Mouse (Mus musculus) ZHBTc4 (cell line): Measurements from ENCODE around the gene Apba1.
A peak's percentile ranks its signal among the peaks of the same experiment; 100 is the strongest.

Experiments used
- DNase-seq: peaks from one replicate; pipeline ENCODE4 v3.0.0-alpha.2; 2011; ENCODE audit warnings: low read depth, low spot score

Gene Apba1

DNA sequence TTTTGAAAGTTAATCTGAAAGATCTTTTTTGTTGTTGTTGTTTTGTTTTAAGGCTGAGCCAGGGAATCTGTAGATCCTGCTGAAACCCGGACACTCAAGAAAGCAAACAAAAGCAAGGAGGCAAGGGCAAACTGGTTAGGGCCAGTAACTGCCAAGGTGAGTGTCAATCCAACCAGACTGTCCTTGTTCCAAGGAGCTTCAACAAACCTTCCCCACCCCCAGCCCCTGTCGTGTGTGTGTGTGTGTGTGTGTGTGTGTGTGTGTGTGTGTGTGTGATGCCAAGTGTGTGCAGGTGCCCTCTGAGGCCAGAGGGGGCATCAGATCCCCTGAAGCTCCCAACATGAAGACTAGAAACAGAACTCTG is 210.2 kb downstream of the Apba1 start:
- DNase-seq: peak; percentile 90

DNA sequence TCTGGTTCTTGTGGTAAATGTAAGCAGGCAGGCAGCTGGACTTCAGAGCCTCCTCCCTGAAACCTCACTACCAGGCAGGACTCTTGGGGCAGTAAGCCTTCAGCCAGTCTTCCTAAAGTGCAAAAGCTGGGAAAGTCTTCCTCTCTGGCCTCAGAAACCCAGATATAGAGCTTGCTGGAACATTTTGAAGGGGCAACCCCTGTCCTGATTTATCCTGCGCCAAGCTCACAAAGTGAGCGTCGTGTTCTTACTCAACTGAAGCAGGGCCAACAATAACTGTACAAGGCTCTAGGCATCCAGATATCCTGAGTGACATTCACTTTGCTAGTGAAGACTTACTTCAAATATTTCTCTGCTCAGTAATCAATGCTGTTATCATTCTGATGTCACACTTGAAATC is 211.7 kb downstream of the Apba1 start:
- DNase-seq: no peak

DNA sequence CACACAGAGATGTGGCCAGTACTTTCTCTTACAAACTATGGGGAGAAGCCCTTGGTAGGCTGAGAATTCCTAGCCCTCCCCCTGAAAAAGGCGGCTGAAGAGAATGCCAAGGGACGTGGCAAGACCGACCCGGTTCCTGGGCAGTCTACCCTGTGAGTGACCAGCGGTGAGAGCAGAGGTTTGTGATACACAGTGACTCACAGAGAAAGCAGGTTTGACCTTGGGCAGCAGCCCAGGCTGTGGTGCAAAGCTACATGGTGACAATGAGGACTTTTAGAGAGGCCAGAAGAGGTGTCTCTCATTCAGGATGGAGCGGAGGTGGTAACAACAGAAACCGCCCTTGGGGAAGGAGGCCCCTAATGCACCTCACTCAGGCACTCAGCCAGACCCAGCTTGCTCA is 212.7 kb downstream of the Apba1 start:
- no peak for DNase-seq

DNA sequence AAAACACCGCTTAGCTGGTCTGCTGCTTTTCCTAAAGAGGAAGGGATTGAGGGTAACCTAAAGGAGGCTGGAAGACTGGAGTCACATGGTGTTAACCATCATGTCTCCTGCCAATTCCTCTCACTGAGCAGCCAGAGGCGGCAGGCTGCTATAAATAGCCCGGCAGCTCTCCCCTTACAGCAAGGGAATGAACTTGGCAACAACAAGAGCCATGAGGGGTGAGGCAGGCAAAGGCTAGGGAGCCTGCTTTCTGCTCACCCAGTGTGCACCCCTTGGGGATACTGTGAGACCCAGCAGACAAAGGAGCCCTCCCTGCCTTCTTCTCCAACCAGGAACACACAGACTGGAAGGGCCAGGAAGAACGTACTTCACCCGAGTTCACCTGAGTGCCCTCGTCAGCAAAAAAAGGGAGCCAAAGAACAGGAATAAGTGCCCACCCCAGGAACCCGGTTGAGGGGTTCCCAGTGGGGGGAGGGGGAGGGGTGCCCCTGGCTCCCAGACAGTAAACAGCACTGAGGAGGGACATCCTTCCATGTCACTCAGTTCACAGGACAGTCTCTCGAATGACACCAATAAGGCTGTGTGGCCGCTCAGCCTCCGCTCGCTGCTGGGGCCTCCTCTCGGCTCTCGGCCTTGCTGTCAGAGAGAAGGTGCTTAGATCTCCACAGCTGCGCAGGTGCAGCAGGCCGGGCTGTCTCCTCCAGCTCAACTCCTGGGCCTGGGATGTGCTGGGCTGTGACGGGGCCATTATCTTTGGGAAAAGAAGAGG is 214.4 kb downstream of the Apba1 start:
- peak; percentile 26 for DNase-seq

DNA sequence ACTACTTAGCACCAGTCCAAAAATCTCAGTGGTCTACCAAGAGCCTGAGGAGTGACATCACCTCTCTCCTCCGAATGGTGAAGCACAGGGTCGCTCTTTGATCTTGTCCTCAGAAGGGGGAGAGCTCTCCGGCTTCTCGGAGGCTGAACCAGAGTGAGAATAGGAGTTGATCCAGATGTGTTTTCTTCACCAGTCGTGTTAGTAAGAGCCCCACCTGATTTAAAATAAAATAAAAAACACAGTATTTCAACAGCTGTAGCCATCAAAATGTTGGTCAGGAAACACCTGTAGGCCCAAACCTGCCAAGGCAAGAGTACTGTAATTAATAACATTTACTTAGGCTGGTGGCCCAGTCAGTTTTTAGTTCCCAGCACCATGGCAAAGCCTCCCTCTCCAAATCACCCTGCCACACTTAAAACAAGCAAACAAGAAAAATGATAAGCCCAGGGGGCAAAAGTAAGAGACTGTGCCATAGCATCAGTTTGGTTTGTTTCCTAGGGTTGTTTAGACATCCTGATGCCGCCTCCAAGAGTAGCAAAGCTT is 219.3 kb downstream of the Apba1 start:
- DNase-seq: no peak

DNA sequence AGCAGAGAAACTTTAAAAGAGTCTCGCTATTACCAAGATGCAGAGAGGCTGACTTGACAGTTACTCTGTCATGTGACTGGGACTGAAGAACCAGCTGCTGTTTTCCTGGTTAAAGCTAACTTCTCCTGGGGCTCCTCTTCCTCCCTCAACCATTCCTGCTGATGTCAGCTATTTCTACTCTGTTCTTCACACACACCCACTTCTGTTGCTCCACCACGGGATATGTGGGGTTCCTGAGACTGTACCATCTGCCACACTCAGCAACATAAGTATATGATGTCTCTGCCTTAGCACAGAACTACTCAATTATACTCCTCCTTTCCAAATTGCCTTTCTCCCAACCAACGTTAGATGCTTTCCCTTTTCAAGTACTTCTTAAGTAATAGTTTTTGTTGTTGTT is 221.9 kb downstream of the Apba1 start:
- no peak for DNase-seq

DNA sequence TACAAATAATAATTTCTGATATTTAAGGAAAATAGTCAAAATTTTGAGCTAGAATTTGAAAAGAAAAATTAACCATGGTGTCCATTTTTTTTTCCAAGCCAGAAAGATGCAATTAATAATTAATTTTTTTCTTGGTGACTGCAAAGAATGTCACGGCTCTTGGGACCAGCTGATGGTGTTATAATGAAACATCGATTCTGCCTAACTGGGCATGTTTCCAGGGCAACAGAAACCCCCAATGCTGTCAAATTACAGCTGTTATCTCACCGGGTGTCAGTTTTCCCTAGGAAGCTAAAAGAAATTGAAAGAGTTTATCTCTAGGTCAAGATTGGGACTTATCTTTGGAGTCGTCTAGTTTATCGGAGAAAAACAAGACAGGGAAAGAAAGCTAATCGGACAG is 225.5 kb downstream of the Apba1 start:
- DNase-seq: no peak

DNA sequence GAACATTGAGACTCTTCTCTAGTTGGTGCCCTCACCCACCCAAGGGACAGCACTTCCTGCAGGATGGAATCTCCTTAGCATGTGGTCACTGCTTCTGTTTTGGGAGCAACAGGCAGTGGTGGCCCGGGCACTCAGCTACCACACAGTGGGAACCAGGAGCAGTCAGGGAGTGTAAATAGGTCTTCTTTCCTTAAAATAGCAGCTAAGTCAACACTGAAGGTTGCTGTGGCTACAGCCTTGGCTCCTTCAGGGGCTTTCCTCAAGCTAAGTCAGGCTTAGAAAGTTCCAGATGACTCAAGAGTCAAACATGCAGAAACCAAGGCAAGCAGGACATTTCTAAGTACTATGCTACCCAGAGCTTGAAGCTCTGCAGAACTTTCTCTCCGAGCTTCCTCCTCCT is 228.6 kb downstream of the Apba1 start:
- DNase-seq: no peak

DNA sequence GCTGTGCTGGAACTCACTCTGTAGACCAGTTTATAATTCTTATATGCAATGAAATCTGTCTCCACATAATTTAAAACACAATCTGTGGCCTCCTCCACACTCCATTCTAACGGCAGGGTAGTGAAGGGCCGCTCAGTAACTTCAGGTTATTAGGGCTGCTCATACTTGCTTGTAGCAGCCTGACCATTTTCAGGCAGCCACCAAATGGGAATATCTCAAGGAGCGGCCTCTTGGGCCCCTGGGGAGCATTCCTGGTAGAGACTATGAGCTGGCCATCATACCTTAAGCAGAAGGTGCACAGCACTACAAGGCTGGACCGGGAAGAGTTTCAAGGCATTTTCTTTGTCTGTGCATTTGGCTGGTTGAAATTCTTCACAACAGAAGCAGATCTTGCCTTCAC is 229.5 kb downstream of the Apba1 start:
- DNase-seq: no peak

DNA sequence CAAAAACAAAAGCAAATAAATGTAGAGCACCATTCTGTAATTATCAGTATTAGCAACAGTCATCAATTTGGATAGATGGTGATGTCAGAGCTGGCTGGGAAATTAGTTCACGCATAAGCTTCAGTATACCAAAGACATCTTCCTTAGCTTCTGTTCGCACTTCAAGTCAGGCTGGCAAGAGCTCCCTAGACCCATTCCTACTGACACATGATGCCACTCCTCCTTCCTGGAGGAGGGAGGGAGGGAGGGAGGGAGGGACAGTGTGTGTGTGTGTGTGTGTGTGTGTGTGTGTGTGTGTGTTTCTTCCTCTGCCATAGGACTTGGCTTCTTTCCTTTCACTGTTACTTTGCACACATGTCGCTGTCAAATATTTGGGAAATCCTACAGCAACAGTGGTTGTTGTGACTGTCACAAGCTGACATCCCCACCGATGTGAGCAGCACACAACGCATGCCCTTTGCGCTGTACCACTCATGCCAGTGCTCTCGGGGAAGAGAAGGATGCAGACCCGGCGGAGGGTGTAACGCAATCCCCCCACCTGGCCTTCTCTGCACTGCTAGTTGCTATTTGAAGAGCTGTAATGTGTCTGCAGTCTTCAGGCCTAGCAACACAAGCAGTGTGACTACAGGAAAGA is 237.2 kb downstream of the Apba1 start:
- no peak for DNase-seq
